Mouse (Mus musculus) intestine, embryonic 16.5 days (tissue): ENCODE data around the gene Ccdc158. TPM values are rescaled to one million over a fixed set of nuclear protein-coding genes. Genes with fewer than 3 reads are reported as not detected.
A peak's percentile ranks its signal among the peaks of the same experiment; 100 is the strongest.

ENCODE experiments used
- ATAC-seq: fragments of 200-750 bp; cut with Nextera tagmentation; 2 replicates; pipeline ENCODE4 v1.8.0; 2017; ENCODE audit warnings: moderate TSS enrichment, moderate library complexity
- H3K27ac ChIP-seq: fragments of 300-500 bp; sonication (generic); 2 replicates; pipeline ENCODE4 v1.5.1; 2014; ENCODE audit warnings: mild to moderate bottlenecking, low read length
- H3K27me3 ChIP-seq: fragments of 300-500 bp; sonication (generic); replicated peaks from 2 replicates; pipeline ENCODE4 v1.6.1; 2014; ENCODE audit warnings: low read length, control low read depth, mixed read lengths; ENCODE audit not compliant: control insufficient read depth, insufficient read depth
- H3K36me3 ChIP-seq: fragments of 300-500 bp; sonication (generic); 2 replicates; pipeline ENCODE4 v1.6.1; 2014; ENCODE audit warnings: low read length, control low read depth; ENCODE audit not compliant: control insufficient read depth, insufficient read depth
- H3K4me1 ChIP-seq: fragments of 300-500 bp; sonication (generic); 2 replicates; pipeline ENCODE4 v1.6.1; 2014; ENCODE audit warnings: low read length, control low read depth, mixed read lengths; ENCODE audit not compliant: control insufficient read depth, insufficient read depth
- H3K4me2 ChIP-seq: fragments of 300-500 bp; sonication (generic); 2 replicates; pipeline ENCODE4 v1.6.1; 2014; ENCODE audit warnings: low read depth, low read length, control low read depth
- H3K4me3 ChIP-seq: fragments of 300-500 bp; sonication (generic); 2 replicates; pipeline ENCODE4 v1.5.1; 2014; ENCODE audit warnings: mild to moderate bottlenecking, low read length
- H3K9ac ChIP-seq: fragments of 300-500 bp; sonication (generic); 2 replicates; pipeline ENCODE4 v1.6.1; 2014; ENCODE audit warnings: low read depth, low read length
- H3K9me3 ChIP-seq: fragments of 300-500 bp; sonication (generic); 2 replicates; pipeline ENCODE4 v1.6.1; 2016; ENCODE audit warnings: low read length, control low read depth; ENCODE audit not compliant: control insufficient read depth
- WGBS: fragments of 180-500 bp; shearing (Covaris S2); extraction: QIAGEN DNeasy Blood & Tissue Kit; methylation state at CpG from one replicate; pipeline ENCODE4 v1.1.7; 2014; 5-methylcytosine and 5-hydroxymethylcytosine counted together
- polyA plus RNA-seq: library from polyadenylated mRNA; unstranded; fragments of >200 nt; fragmentation: Nextera tagmentation; extraction: Ambion mirVana; gene quantifications from 2 replicates; pipeline ENCODE4 v1.2.1, GENCODE M21; 2015

Gene Ccdc158
- 0.88 and 1.2 TPM in 2 replicates for polyA plus RNA-seq

- peak within 1 kb of the TSS; percentile 28; the same call in 1 of the 2 replicates for H3K27ac ChIP-seq
- H3K4me3 ChIP-seq: peak within 1 kb of the TSS; percentile 52
- ATAC-seq: peak; percentile 95
- H3K9ac ChIP-seq: peak within 1 kb of the TSS; percentile 64
- WGBS: 12% methylated on average over 48 of the region's 55 CpGs
- no peaks in the 10 kb centered on the region for H3K36me3 ChIP-seq
- H3K4me1 ChIP-seq: peaks cover 9% of the 10 kb centered on the region
- H3K4me2 ChIP-seq: peak within 1 kb of the TSS; percentile 94
- no peaks in the 10 kb centered on the region for H3K27me3 ChIP-seq
- no peaks in the 10 kb centered on the region for H3K9me3 ChIP-seq
Measured at GRCm38 (mm10) chr5:92674859-92675573, at the start of gene Ccdc158. Ccdc158 (minus strand) TSS chr5:92675271.

GRCm38 (mm10) chr5:92721610-92722009 lies 46.5 kb upstream of the Ccdc158 start:
- H3K36me3 ChIP-seq: no peaks in the 10 kb centered on the region
- H3K4me2 ChIP-seq: no peak overlapping the region
- H3K9ac ChIP-seq: no peak overlapping the region
- H3K4me1 ChIP-seq: no peaks in the 10 kb centered on the region
- no peak overlapping the region for H3K27ac ChIP-seq
- no peak overlapping the region for H3K4me3 ChIP-seq
- ATAC-seq: no peak
- no peaks in the 10 kb centered on the region for H3K27me3 ChIP-seq
- H3K9me3 ChIP-seq: no peaks in the 10 kb centered on the region
- WGBS: 94% methylated on average over 8 of the region's 8 CpGs

- Histone ChIP-seq H3K4me3 (no peak overlapping the region), H3K9ac (no peak overlapping the region), H3K36me3 (no peaks in the 10 kb centered on the region), H3K9me3 (no peaks in the 10 kb centered on the region), H3K27ac (no peak overlapping the region), H3K27me3 (no peaks in the 10 kb centered on the region), H3K4me1 (no peaks in the 10 kb centered on the region), H3K4me2 (no peak overlapping the region)
- no peak for ATAC-seq
- WGBS: 75% methylated on average over 3 of the region's 3 CpGs
Measured at GRCm38 (mm10) chr5:92718856-92719255, 43.8 kb upstream of the Ccdc158 start.

- Histone ChIP-seq H3K27ac (no peak overlapping the region), H3K9ac (no peak overlapping the region), H3K4me1 (no peaks in the 10 kb centered on the region), H3K9me3 (no peaks in the 10 kb centered on the region), H3K4me3 (no peak overlapping the region), H3K4me2 (no peak overlapping the region), H3K27me3 (no peaks in the 10 kb centered on the region), H3K36me3 (no peaks in the 10 kb centered on the region)
- 60% methylated on average over 3 of the region's 3 CpGs for WGBS
- ATAC-seq: no peak
Measured at GRCm38 (mm10) chr5:92717666-92718360, 42.7 kb upstream of the Ccdc158 start.

- H3K36me3 ChIP-seq: no peaks in the 10 kb centered on the region
- H3K4me3 ChIP-seq: no peak overlapping the region
- no peak overlapping the region for H3K27ac ChIP-seq
- H3K4me2 ChIP-seq: no peak overlapping the region
- no peak overlapping the region for H3K9ac ChIP-seq
- no peaks in the 10 kb centered on the region for H3K27me3 ChIP-seq
- no peaks in the 10 kb centered on the region for H3K9me3 ChIP-seq
- ATAC-seq: no peak
- WGBS: 70% methylated on average over 2 of the region's 2 CpGs
- H3K4me1 ChIP-seq: no peaks in the 10 kb centered on the region
Measured at GRCm38 (mm10) chr5:92715890-92716289, 40.8 kb upstream of the Ccdc158 start.

- no peak overlapping the region for H3K4me3 ChIP-seq
- H3K9ac ChIP-seq: no peak overlapping the region
- 68% methylated on average over 11 of the region's 11 CpGs for WGBS
- H3K27me3 ChIP-seq: no peaks in the 10 kb centered on the region
- H3K36me3 ChIP-seq: no peaks in the 10 kb centered on the region
- ATAC-seq: no peak
- no peaks in the 10 kb centered on the region for H3K4me1 ChIP-seq
- H3K4me2 ChIP-seq: no peak overlapping the region
- H3K9me3 ChIP-seq: no peaks in the 10 kb centered on the region
- H3K27ac ChIP-seq: no peak overlapping the region
Measured at GRCm38 (mm10) chr5:92715319-92715718, 40.2 kb upstream of the Ccdc158 start.

GRCm38 (mm10) chr5:92714886-92715285 lies 39.8 kb upstream of the Ccdc158 start:
- no peak overlapping the region for H3K4me3 ChIP-seq
- no peak overlapping the region for H3K9ac ChIP-seq
- H3K4me2 ChIP-seq: no peak overlapping the region
- no peak for ATAC-seq
- no peaks in the 10 kb centered on the region for H3K36me3 ChIP-seq
- no peaks in the 10 kb centered on the region for H3K27me3 ChIP-seq
- WGBS: 96% methylated on average over 2 of the region's 2 CpGs
- no peaks in the 10 kb centered on the region for H3K9me3 ChIP-seq
- no peaks in the 10 kb centered on the region for H3K4me1 ChIP-seq
- no peak overlapping the region for H3K27ac ChIP-seq

GRCm38 (mm10) chr5:92712621-92713395 lies 37.7 kb upstream of the Ccdc158 start:
- Histone ChIP-seq H3K4me1 (no peaks in the 10 kb centered on the region), H3K27me3 (no peaks in the 10 kb centered on the region), H3K27ac (no peak overlapping the region), H3K9me3 (no peaks in the 10 kb centered on the region), H3K4me3 (no peak overlapping the region), H3K9ac (no peak overlapping the region), H3K4me2 (no peak overlapping the region), H3K36me3 (no peaks in the 10 kb centered on the region)
- ATAC-seq: no peak
- 82% methylated on average over 5 of the region's 5 CpGs for WGBS

GRCm38 (mm10) chr5:92711666-92712290 lies 36.7 kb upstream of the Ccdc158 start:
- H3K4me1 ChIP-seq: no peaks in the 10 kb centered on the region
- no peak overlapping the region for H3K4me2 ChIP-seq
- no peak overlapping the region for H3K4me3 ChIP-seq
- no peaks in the 10 kb centered on the region for H3K27me3 ChIP-seq
- whole genome bisulfite sequencing: 61% methylated on average over 5 of the region's 5 CpGs
- no peaks in the 10 kb centered on the region for H3K36me3 ChIP-seq
- no peak overlapping the region for H3K27ac ChIP-seq
- ATAC-seq: no peak
- H3K9me3 ChIP-seq: no peaks in the 10 kb centered on the region
- H3K9ac ChIP-seq: no peak overlapping the region
